Mouse (Mus musculus) CD4-positive, CD25-positive, alpha-beta regulatory T cell, adult 2 months (primary cell): Measurements from ENCODE around the gene Gm10964.
A peak's percentile ranks its signal among the peaks of the same experiment; 100 is the strongest.

Experiments
- DNase-seq: peaks from one replicate; pipeline ENCODE4 v3.0.0-alpha.2; 2012; ENCODE audit warnings: low read depth, low spot score

Gm10964 gene

DNA sequence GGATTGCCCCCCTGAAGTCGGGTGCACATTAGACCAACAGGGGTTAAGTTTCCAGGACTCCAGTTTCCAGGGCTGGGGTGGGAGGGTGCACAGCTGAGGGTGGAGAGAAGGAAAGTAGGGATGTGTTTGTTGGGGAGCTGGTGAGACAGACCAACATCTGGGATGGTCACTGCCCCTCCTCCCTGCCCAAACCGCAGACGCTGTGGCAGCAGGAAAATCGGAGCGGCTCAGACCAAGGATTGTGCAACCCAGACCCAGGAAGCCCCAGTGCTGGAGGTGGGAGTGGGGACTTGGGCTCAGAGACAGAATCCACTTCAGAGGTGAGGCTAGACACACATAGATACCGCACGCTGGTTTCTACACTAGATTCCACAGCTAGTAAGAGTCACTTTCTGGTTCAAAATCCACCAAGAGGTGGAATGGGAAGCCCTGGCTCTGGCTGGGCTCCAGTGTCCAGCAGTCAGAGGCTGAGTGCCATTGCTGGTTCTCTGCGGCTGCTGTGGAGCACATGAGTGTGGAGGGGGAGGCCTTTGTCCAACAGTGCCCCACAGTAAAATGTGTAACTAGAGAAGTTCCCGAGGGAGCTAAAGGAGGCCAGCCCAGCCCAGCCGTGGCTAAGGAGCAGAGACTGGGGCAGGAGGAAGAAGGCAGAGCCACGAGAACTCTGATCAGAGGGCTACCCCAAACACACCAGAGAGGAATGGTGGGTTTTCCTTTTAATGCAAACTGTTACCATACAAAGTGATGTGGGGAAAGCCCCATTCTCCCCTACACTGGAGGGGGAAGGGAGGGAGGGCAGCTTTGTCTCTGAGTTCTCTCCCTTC, 4.3 kb upstream of the Gm10964 start:
- DNase-seq, result no peak

DNA sequence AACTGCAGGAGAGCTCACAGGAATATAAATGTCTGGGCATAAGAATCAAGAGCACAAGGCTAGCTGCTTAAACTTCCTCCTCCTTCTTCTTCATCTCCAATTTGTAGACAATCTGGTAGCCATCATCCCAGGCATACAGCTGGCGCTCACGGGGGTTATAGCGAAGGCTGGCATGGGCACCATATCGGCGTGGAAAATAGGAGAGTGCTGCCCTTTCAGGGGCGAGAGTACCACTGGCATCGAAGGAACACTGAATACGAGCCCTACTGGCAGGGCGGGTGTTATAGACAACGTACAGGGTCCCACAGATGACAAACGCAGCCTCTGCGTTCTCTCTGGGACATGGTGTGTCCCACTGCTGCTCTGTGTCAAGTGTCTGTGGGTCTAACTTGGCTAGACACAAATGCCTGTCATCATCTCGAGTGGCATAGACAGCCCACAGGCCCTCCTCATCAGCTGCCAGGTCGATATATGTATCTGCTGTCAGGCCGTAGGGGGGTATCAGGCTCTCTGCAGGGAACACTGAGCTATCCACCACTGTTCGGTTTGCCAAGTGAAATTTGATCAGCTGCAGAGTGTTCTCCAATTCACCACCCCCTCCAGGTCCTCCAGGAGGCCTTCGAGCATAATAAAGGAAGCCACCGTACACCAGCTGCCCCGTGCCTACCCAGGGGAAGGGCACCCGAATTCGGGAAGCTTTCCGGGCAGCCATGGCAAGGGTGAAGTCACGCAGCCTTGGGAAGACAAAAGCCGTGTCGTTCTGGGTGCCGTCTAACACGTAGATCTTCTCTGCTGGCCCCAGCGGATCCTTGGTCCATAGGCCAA, 3.2 kb upstream of the Gm10964 start:
- no peak for DNase-seq

DNA sequence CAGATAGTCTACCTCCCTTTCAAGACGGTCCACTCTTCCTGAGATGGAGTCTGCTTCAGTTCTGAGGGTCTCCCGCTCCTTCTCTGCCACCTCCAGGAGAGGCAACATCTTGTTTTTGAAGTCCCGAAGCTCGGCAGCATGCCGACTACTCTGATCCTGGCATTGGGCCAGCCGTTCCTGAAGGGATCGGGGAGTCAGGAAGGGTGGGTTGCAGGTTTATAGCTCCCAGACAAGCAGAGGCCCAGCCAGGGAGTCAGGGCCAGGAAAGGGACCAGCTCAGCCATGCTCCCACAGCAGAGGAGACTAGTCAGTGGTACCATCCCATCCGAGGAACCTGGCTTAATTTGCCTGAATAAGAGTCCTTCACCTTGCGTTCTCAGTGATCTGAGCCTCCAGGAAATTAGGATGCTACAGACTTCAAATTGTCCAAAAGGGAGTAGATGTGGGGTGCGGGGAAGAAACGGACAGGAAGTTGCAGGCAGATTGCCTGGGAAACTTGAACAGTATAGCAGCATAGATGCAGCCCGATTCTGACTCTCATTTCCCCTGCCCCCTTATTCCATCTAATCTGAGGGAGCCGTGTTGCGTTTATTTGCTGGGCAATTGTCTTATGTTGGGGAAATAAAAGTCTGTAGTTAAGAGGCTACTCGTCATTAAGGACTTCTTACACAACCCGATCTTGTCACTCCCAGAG, 2.0 kb upstream of the Gm10964 start:
- no peak for DNase-seq

DNA sequence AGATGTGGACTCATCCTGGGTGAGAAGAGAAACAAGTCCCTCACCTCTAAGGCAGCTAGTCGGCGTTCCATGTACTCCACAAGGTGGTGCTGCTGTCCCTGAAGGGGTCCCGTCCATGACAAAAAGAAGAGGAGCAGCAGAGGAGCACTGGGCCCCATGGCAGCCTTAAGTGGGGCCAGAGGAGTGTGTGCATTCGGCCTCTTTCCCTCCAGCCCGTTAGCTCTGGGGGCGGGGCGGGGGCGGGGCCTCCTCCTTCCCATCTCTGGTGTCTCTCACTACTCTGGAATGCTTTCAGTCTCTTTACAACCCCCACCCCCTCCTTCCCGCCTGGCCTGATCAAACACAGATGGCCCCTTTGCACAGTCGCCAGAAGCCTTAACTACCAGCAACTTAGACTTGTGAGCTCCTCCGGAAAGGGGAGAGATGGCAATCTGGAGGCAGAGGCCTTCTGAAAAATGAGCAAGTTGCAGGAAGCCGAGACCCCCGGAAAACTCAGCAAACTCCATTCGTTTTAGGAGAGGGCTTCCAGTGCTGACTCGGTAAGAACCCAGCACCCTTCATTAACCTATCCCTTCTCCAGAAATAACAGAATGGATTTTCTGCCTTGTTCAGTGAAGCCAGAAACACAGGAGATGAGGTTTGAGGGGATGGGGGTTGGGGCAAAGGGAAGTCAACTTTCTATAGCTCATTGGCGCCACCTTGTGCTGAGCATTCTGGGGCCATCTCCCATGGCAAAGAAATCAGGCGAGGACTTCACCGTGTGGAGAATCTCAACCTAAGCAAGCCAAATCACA, 1.2 kb upstream of the Gm10964 start, which contains the start of gene Olfml3:
Olfml3 (minus strand) TSS at position 224 of the 794 bp plus-strand sequence.
- peak; percentile 91 for DNase-seq

- peak; percentile 40 for DNase-seq
Observed at GRCm38 (mm10) chr3:103740342-103740741, 1.2 kb downstream of the Gm10964 start.

DNA sequence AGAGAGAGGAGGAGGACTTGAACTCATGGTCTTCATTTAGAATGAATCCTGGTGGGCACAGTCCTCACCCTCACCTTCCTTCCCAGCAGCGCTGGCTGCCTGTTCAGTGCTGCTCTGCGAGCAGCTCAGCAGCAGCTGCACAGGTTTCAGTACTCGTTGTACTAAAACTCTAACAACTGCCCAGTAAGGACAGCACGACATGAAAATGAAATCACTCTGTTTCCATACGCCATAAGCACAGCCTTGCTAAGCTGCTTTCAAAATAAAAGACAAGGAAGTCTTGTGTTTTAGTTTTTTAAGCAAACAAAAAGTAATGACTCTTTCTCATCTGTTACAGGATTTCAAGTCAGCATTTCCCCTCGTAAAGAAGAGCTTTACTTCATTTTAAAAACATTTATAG, 4.0 kb downstream of the Gm10964 start:
- DNase-seq, result no peak

DNA sequence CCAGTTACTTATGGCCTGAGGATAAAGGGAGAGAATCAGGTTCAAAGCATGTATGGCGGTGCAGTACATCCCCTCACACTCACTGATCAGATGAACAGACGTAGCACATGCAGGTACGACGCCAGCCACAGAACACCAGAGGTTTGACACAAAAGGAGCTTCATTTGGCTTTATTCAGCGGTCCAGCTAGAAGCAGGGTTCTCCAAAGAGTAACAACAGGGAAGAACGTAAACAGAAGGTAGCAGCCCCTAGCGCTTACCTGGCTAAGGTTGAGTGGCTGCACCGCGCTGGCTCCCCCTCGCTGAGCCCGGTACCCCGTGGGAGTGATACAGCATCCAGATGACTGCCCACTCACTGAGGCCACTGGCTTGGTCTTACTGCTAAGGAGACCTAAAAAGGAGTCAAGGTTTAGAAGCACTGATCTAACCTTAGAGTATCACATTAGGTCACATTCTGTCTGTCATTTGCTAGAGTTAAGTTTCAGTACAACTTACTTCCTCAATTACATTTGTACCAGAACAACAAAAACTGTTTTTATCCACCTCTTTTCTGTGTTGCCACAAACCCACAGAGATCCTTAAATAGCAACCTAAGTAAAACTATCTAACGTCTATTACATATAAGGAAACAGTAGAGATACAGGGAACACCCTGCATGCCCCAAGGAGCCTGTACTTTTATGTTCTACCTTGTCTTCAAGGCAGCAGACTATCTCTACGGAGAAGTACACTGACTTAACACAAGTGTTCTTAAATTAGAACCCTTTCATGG, 6.0 kb downstream of the Gm10964 start:
- no peak for DNase-seq

- DNase-seq, result no peak
Observed at GRCm38 (mm10) chr3:103746711-103747110, 7.5 kb downstream of the Gm10964 start.

GRCm38 (mm10) chr3:103751558-103751957, 12.4 kb downstream of the Gm10964 start:
- no peak for DNase-seq

- DNase-seq, result no peak
Observed at GRCm38 (mm10) chr3:103755351-103755750, 16.2 kb downstream of the Gm10964 start.

GRCm38 (mm10) chr3:103756920-103757319, 17.8 kb downstream of the Gm10964 start:
- no peak for DNase-seq

DNA sequence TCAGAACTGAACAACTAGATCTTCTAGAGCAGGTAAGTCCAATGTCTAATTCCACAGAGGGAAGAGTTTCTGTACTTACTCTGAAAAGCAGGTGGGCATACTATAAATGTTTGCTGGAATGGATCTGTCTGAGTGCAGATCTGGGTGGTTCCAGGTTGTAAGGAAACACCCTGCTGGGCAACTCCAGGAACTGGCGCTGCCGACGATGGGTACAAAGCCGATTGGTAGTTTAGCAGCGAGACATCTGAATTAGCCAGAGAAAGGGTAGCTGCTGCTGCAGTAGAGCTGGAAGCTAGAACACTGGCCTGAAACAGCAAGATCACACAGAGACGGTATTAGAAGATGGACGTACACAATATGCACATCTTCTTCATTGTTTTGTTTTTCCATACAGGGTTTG, 19.3 kb downstream of the Gm10964 start:
- DNase-seq, result no peak

DNA sequence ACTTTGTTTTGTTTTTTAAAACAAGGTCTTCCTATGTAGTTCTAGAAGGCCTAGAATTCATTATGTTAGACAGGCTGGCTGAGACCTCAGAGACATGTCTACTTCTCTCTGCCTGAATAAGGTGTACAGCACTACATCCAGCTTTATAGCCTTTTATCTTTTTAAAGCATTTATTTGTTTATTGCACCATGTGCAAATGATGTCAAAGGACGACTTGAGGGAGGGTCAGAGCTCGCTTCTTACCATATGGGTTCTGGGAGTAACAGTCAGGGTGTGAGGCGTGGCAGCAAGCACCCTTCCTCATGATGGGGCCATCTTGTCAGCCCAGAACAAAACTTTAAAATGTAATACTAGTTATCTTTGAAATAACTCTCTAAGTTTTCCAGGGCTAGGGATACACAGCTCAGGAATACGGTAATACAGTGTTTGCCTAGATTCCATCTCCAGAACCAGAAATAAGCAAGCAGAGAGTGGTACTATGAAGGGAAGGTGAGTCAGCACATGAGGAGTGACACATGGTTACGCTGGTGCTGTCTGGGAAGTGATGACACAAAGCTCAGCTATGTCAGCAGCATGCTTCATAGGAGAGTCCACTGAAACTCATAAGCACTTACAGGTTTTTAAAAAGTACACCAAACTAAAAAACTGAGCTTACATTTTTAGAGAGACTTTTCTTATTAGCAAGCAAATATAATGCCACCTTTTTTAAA, 20.2 kb downstream of the Gm10964 start:
- DNase-seq, result no peak

DNA sequence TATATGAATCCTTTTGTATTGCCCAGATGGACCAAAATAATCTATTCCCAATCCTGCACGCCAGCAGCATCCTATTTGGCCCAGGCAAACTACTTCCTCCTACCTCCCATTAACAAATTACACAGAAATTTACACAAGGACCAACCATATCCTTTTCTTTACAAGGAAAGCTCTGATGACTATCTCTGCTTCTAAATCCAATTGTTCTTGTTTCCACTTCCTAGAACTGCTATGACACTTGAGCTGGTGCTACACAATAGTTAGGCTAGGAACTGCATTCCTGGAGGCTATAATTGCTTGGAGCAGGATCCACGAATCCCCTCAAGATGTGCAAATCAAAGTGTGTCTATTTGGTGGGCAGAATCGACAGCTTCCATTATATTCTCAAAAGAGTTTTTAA, 27.6 kb downstream of the Gm10964 start:
- no peak for DNase-seq

DNA sequence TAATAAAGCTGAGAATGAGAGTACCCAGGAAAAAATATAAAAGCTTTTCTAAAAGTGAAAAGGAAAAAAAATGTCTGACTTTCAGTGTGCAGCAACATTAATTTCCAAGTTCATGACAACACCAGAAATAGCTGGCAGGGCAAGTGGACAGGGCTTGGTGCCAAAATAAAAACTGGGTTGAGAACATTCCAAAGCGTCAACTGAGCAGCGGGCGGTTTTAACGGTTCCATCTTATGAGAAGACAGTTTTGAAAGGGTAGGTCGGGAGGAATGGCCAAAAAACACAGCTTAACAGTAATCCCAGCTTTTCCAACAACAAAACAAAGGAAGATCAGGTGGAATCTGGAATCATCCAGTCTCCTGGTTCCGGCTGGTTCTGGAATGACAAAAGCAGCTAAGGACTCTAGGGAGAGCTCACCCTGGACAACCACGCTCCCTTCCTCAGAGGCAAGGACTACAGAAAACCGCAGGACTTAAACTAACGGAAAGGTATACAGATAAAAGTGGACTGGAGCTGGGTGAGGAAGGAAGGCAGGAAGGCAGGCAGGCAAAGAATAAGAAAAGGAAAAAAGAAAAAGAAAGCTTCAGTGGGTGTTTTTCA, 32.5 kb downstream of the Gm10964 start:
- DNase-seq, result no peak

GRCm38 (mm10) chr3:103772846-103773245, 33.7 kb downstream of the Gm10964 start:
- DNase-seq, result peak; percentile 53

GRCm38 (mm10) chr3:103773508-103773907, 34.3 kb downstream of the Gm10964 start:
- DNase-seq, result peak; percentile 33

DNA sequence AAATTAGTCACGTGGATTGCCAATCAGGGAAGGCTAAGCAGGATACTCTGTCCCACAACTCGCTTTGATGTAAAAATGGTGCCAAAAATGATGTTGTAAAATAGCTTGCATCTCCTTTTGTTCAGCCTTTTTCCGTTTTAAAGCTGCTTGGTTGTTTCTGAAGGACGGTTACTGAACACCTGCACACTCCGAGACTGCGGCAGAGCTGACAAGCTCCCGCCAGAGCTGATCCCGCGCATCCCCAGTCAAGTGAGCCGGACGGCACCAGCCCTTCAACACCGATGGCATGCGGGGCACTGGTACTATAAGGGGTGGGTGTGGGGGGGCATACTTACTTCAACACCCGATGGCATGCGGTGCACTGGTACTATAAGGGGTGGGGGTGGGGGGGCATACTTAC, 34.8 kb downstream of the Gm10964 start:
- DNase-seq, result peak; percentile 43

- peak; percentile 16 for DNase-seq
Observed at GRCm38 (mm10) chr3:103777940-103778339, 38.8 kb downstream of the Gm10964 start.
